Mouse (Mus musculus): Measurements from ENCODE around the gene Gnai3. TPM values are rescaled to one million over a fixed set of nuclear protein-coding genes. Genes with fewer than 3 reads are reported as not detected.

Gnai3 gene
- polyA plus RNA-seq, 1 experiment from 2014 or later: 177 TPM

DNA sequence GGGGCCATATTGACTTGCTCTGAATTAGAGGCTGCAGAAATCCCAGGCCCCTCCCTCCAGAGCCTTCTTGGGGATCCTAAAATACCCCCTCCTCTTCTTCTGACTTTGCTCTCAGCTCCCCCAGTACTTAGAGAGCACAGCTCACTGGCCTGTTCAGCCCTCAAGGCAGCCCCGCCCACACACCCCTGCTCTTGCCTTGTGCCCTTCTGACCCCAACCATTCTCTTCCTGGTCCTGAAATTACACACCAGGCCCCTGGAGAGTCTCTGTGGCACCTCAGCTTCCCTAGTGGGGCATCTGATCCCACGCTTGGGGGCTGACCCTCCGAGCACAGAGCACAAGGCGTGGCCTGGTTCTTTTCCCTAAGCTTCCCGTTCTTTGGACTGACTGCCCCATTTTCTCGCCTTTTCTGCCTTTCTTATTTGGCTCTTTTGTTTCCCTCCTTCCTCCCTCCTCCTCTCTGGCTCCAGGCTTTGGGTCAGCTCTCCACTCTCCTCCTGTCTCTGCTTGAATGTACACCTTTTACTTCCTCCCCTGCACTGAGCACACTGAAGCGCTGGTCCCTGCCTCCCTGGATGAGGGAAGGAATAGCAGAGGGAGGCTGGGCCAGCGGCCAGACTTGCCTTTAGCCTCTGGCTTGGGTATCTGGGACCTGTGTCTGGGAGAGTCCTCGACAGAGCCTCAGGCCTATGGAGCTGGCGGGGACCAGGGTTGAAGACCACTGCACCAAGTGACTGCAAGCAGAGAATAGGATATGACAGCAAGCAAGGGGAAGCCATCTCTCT is 19.8 kb upstream of the Gnai3 start:
- H3K27me3 ChIP-seq (ENCODE audit: control insufficient read depth, insufficient read depth, low read length): no peaks in the 10 kb centered on the region
- no peak overlapping the region; the same call in 1 of the 2 replicates for H3K27ac ChIP-seq (ENCODE audit: low read length)
- H3K36me3 ChIP-seq (ENCODE audit: control insufficient read depth, insufficient read depth, low read length): no peaks in the 10 kb centered on the region
- H3K9me3 ChIP-seq (replicated peaks; ENCODE audit: control insufficient read depth, low read length): no peaks in the 10 kb centered on the region
- H3K4me3 ChIP-seq (replicated peaks; ENCODE audit: low read length): no peak overlapping the region
- ATAC-seq (ENCODE audit: insufficient read depth, low FRiP score): peak; percentile 15; the same call in 1 of the 2 replicates
- WGBS: 47% methylated on average over 10 of the region's 10 CpGs
- peak overlapping the region; percentile 44; the same call in 1 of the 2 replicates for H3K9ac ChIP-seq (ENCODE audit: low read length)
- H3K4me2 ChIP-seq (ENCODE audit: low read depth, low read length): no peak overlapping the region
- peaks cover 16% of the 10 kb centered on the region for H3K4me1 ChIP-seq (ENCODE audit: control insufficient read depth, insufficient read depth, low read length)

DNA sequence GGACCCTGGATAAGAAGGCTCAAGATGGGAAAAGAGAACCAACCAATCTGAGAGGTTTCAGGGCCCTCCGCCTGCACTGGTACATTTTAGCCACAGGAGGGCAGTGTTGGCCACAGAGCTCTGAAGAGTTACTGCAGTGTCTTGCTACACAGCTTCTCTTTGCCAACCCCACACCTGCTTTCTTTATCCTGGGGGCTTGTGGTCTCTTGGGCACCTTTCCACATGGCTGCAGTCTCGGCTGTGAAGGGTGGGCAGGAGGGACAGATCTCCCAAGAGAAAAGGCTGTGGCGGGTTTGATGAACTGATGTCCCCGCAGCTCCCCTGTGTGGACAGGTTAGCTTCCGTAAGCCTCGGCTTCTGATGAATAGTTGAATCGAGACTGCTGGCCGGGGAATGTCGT is 18.9 kb upstream of the Gnai3 start:
- Histone ChIP-seq H3K27ac (ENCODE audit: low read length) (no peak overlapping the region), H3K4me1 (ENCODE audit: control insufficient read depth, insufficient read depth, low read length) (peaks cover 16% of the 10 kb centered on the region), H3K36me3 (ENCODE audit: control insufficient read depth, insufficient read depth, low read length) (no peaks in the 10 kb centered on the region), H3K4me3 (replicated peaks; ENCODE audit: low read length) (peak overlapping the region; percentile 34), H3K27me3 (ENCODE audit: control insufficient read depth, insufficient read depth, low read length) (no peaks in the 10 kb centered on the region), H3K4me2 (ENCODE audit: low read depth, low read length) (peak overlapping the region; percentile 45), H3K9ac (ENCODE audit: low read length) (peak overlapping the region; percentile 26; the same call in 1 of the 2 replicates), H3K9me3 (replicated peaks; ENCODE audit: control insufficient read depth, low read length) (no peaks in the 10 kb centered on the region)
- WGBS: 15% methylated on average over 9 of the region's 9 CpGs
- peak; percentile 53; the same call in 1 of the 2 replicates for ATAC-seq (ENCODE audit: insufficient read depth, low FRiP score)

DNA sequence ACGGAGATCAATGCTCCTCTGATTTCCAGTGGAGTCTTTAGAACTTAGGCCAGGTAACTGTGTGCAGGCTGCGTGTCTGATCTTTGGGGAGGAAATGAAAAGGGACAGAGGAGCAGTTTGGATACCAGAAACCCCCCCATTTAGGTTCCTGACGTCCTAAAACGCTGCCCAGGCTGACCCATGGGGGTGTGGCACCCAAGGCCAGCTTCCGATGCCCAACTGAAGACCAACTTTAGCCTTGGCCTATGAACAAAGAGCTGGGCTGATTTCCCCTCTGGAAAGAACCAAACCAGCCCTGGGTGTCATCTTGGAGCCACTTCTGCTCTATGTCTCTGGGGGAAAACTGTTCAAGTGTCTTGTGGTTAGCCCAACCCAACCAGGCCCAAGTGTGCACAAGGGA is 18.1 kb upstream of the Gnai3 start:
- H3K27ac ChIP-seq (ENCODE audit: low read length): no peak overlapping the region
- H3K36me3 ChIP-seq (ENCODE audit: control insufficient read depth, insufficient read depth, low read length): no peaks in the 10 kb centered on the region
- WGBS: 70% methylated on average over 5 of the region's 5 CpGs
- no peaks in the 10 kb centered on the region for H3K9me3 ChIP-seq (replicated peaks; ENCODE audit: control insufficient read depth, low read length)
- peaks cover 16% of the 10 kb centered on the region for H3K4me1 ChIP-seq (ENCODE audit: control insufficient read depth, insufficient read depth, low read length)
- H3K4me3 ChIP-seq (replicated peaks; ENCODE audit: low read length): no peak overlapping the region
- H3K27me3 ChIP-seq (ENCODE audit: control insufficient read depth, insufficient read depth, low read length): no peaks in the 10 kb centered on the region
- no peak overlapping the region for H3K4me2 ChIP-seq (ENCODE audit: low read depth, low read length)
- no peak overlapping the region for H3K9ac ChIP-seq (ENCODE audit: low read length)
- ATAC-seq (ENCODE audit: insufficient read depth, low FRiP score): no peak

DNA sequence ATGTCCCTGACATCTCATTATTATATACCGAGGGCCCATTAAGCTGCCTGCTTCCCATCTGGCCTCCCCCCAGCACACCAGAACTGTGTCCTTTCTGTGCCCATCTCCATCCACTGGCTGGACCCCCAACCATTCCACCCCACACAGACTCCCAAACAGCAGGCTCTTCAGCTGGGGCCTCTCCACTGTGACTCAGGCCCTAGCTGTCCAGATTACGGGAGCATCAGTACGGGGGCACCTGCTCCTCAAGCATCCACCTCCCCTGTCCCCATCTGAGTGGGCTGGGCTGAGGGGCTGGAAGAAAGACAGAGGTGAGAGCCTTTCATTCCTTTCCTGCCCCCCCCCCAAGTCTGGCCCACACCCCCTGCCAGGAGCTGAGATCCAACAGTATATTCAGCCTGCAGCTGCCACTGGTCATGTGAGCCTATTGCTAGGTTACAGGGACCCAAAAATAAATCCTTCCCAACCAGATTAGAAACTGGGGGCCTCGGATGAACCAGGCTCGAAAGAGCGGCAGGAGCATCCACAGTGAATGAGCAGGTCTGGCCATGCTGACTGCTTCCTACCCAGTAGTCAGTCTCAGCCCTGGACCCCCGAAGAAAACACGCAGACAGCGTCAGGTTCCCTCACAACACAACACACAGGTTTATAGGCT is 12.6 kb upstream of the Gnai3 start:
- Histone ChIP-seq H3K36me3 (ENCODE audit: control insufficient read depth, insufficient read depth, low read length) (no peaks in the 10 kb centered on the region), H3K27ac (ENCODE audit: low read length) (no peak overlapping the region), H3K27me3 (ENCODE audit: control insufficient read depth, insufficient read depth, low read length) (no peaks in the 10 kb centered on the region), H3K4me3 (replicated peaks; ENCODE audit: low read length) (no peak overlapping the region), H3K9ac (ENCODE audit: low read length) (no peak overlapping the region), H3K4me1 (ENCODE audit: control insufficient read depth, insufficient read depth, low read length) (no peaks in the 10 kb centered on the region), H3K9me3 (replicated peaks; ENCODE audit: control insufficient read depth, low read length) (no peaks in the 10 kb centered on the region), H3K4me2 (ENCODE audit: low read depth, low read length) (no peak overlapping the region)
- ATAC-seq (ENCODE audit: insufficient read depth, low FRiP score): peak; percentile 29
- 60% methylated on average over 9 of the region's 9 CpGs for WGBS

DNA sequence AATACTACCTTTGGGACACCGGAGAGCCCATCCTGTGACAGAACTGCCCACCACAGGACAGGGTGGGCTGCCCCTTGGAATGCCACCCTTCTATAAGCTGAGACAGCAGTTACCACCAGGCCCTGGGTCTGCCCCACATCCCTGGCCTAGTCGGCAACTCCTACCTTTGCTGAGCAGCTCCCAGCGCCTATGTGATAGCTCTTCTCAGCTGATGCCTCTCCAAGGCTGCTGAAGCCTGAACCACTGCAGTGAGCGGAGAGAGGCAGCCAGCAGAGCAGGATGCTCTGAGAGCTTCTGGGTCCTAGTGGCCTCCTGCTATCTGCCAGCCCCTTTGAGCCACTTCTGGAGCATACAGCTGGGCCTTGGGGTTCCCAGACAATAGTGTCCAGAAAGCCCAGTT is 8.7 kb upstream of the Gnai3 start, which contains the start of gene Gpr61:
Gpr61 (minus strand) TSS at position 227 of the 400 bp plus-strand sequence.
- Histone ChIP-seq H3K4me3 (replicated peaks; ENCODE audit: low read length) (no peak within 1 kb of the TSS), H3K4me2 (ENCODE audit: low read depth, low read length) (no peak within 1 kb of the TSS), H3K36me3 (ENCODE audit: control insufficient read depth, insufficient read depth, low read length) (no peaks in the 10 kb centered on the region), H3K27me3 (ENCODE audit: control insufficient read depth, insufficient read depth, low read length) (no peaks in the 10 kb centered on the region), H3K27ac (ENCODE audit: low read length) (no peak within 1 kb of the TSS), H3K4me1 (ENCODE audit: control insufficient read depth, insufficient read depth, low read length) (no peaks in the 10 kb centered on the region), H3K9me3 (replicated peaks; ENCODE audit: control insufficient read depth, low read length) (no peaks in the 10 kb centered on the region), H3K9ac (ENCODE audit: low read length) (peak within 1 kb of the TSS; percentile 38)
- 40% methylated on average over 4 of the region's 4 CpGs for WGBS
- ATAC-seq (ENCODE audit: insufficient read depth, low FRiP score): no peak

DNA sequence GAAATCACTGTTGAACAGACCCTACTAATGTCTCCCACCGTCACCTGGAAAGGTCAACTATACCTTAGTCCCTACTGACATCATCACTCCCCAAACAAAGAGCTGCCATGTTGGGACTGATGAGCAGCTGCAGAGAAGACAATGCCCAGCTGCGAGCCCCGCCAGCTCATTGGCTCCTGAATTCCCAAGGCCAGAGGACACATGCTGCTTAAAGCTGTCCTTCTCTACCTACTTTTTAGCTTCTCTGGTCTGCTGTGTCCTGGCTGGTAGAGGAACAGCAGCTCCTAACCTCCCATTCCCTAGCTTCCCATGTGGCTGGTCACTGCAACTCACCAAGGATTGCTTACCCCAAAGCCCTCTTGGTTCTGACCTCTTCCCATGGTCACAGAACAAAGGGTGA is 6.3 kb upstream of the Gnai3 start:
- no peaks in the 10 kb centered on the region for H3K36me3 ChIP-seq (ENCODE audit: control insufficient read depth, insufficient read depth, low read length)
- no peak overlapping the region for H3K27ac ChIP-seq (ENCODE audit: low read length)
- ATAC-seq (ENCODE audit: insufficient read depth, low FRiP score): no peak
- no peaks in the 10 kb centered on the region for H3K9me3 ChIP-seq (replicated peaks; ENCODE audit: control insufficient read depth, low read length)
- no peaks in the 10 kb centered on the region for H3K4me1 ChIP-seq (ENCODE audit: control insufficient read depth, insufficient read depth, low read length)
- WGBS: 87% methylated on average over 3 of the region's 3 CpGs
- no peaks in the 10 kb centered on the region for H3K27me3 ChIP-seq (ENCODE audit: control insufficient read depth, insufficient read depth, low read length)
- no peak overlapping the region for H3K4me3 ChIP-seq (replicated peaks; ENCODE audit: low read length)
- no peak overlapping the region for H3K4me2 ChIP-seq (ENCODE audit: low read depth, low read length)
- H3K9ac ChIP-seq (ENCODE audit: low read length): no peak overlapping the region

DNA sequence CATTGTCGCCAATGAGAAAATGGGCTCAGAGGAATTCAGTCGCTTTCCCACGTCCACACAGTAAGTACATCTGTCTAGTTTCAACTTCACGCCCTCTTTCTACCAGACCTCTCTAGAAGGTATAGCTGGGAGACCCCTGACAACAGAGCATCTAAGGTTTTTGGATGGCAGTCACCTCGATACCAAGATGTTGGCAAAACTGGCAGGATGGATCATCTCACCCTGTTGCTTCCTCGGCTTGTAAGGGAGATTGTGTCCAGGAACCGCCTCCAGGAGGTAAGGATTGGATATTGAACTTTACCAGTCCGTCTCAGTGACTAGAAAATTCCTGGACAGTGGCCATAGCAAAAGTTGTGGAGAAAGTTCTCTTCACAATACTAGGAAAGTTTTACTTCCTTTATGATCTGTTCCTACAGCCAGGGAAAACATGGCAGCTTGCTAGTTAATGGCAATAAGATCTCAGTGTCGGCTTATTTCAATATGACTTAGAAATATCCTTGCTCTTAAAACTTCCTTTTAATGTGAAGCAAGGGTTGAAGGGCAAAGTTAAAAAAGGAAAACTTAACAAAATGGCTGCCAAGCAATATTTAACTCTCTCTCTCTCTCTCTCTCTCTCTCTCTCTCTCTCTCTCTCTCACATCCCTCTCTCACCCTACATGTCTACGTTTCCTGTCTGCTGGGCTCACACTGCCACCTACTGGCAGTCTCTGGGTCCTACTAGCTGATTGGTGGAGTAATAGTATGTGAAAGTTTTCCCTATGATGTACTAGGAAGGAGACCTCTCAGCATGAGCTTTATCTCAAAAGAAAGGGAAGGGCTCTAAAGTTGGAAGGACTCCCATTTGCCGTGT is 1.7 kb upstream of the Gnai3 start:
- Histone ChIP-seq H3K9ac (ENCODE audit: low read length) (no peak overlapping the region), H3K36me3 (ENCODE audit: control insufficient read depth, insufficient read depth, low read length) (no peaks in the 10 kb centered on the region), H3K4me1 (ENCODE audit: control insufficient read depth, insufficient read depth, low read length) (peaks cover 12% of the 10 kb centered on the region), H3K4me3 (replicated peaks; ENCODE audit: low read length) (no peak overlapping the region), H3K27ac (ENCODE audit: low read length) (no peak overlapping the region), H3K27me3 (ENCODE audit: control insufficient read depth, insufficient read depth, low read length) (no peaks in the 10 kb centered on the region), H3K4me2 (ENCODE audit: low read depth, low read length) (peak overlapping the region; percentile 20; the same call in 1 of the 2 replicates), H3K9me3 (replicated peaks; ENCODE audit: control insufficient read depth, low read length) (no peaks in the 10 kb centered on the region)
- WGBS: 65% methylated on average over 11 of the region's 11 CpGs
- peak; percentile 57 for ATAC-seq (ENCODE audit: insufficient read depth, low FRiP score)

DNA sequence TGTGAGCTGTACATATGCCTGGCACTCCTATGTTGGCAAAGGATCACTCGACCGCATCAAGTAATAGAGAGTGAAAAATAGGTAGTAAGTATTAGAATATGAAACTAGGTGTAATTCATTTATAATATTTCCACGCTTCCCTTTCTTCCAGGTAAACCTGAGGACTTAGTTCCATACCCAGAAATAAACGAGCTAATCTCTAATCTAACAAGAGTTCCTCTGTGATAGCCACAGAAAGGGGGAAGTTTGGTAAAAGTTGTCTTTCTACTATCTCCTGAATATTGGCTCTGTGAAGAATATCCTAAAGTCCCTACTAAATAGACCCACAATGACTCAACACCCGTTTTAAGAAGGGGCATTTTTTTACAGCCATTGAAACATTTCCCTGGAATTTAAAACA is 725 bp upstream of the Gnai3 start:
- Histone ChIP-seq H3K27me3 (ENCODE audit: control insufficient read depth, insufficient read depth, low read length) (no peaks in the 10 kb centered on the region), H3K9ac (ENCODE audit: low read length) (peak overlapping the region; percentile 95), H3K4me2 (ENCODE audit: low read depth, low read length) (peak overlapping the region; percentile 86), H3K36me3 (ENCODE audit: control insufficient read depth, insufficient read depth, low read length) (no peaks in the 10 kb centered on the region), H3K27ac (ENCODE audit: low read length) (peak overlapping the region; percentile 97), H3K4me3 (replicated peaks; ENCODE audit: low read length) (peak overlapping the region; percentile 99), H3K4me1 (ENCODE audit: control insufficient read depth, insufficient read depth, low read length) (peaks cover 12% of the 10 kb centered on the region), H3K9me3 (replicated peaks; ENCODE audit: control insufficient read depth, low read length) (no peaks in the 10 kb centered on the region)
- WGBS: 51% methylated on average over 5 of the region's 5 CpGs
- no peak for ATAC-seq (ENCODE audit: insufficient read depth, low FRiP score)

Data from stomach, embryonic 16.5 days (tissue).